Mouse (Mus musculus): ENCODE measurements around the gene Cdk10. TPM values are rescaled to one million over a fixed set of nuclear protein-coding genes. Genes with fewer than 3 reads are reported as not detected.
"Not testable (repeated sequence)": the region's sequence is repeated elsewhere in the genome, so short reads cannot be mapped to it uniquely, and the experiment has no call there.

Cdk10 gene
- polyA plus RNA-seq, 1 experiment: 39.4 TPM

- Histone ChIP-seq H3K9me3 (no peaks in the 10 kb centered on the region), H3K4me1 (peaks cover 3% of the 10 kb centered on the region), H3K4me3 (replicated peaks) (no peak overlapping the region), H3K36me3 (replicated peaks; ENCODE audit: low read length) (peaks cover 84% of the 10 kb centered on the region), H3K27me3 (replicated peaks) (peaks cover 3% of the 10 kb centered on the region)
- no peak for TF ChIP-seq FLI1 (IDR thresholded peaks at IDR 0.05; ENCODE audit: low read length)
- TF ChIP-seq GATA1 (IDR thresholded peaks at IDR 0.05; ENCODE audit: borderline replicate concordance, low read length): no peak
These were observed 19.7 kb downstream of the Cdk10 start for GRCm38 (mm10) chr8:123244382-123244781.

GRCm38 (mm10) chr8:123245543-123245942, 20.9 kb downstream of the Cdk10 start:
- H3K27me3 ChIP-seq (replicated peaks): no peaks in the 10 kb centered on the region
- no peak for TF ChIP-seq GATA1 (IDR thresholded peaks at IDR 0.05; ENCODE audit: borderline replicate concordance, low read length)
- TF ChIP-seq FLI1 (IDR thresholded peaks at IDR 0.05; ENCODE audit: low read length): no peak
- H3K9me3 ChIP-seq: no peaks in the 10 kb centered on the region
- peaks cover 93% of the 10 kb centered on the region for H3K36me3 ChIP-seq (replicated peaks; ENCODE audit: low read length)
- H3K4me1 ChIP-seq: peaks cover 3% of the 10 kb centered on the region
- no peak overlapping the region for H3K4me3 ChIP-seq (replicated peaks)

GRCm38 (mm10) chr8:123247748-123248147, 23.1 kb downstream of the Cdk10 start:
- TF ChIP-seq FLI1 (IDR thresholded peaks at IDR 0.05; ENCODE audit: low read length) (no peak), GATA1 (IDR thresholded peaks at IDR 0.05; ENCODE audit: borderline replicate concordance, low read length) (no peak)
- Histone ChIP-seq H3K4me1 (peaks cover 19% of the 10 kb centered on the region), H3K27me3 (replicated peaks) (no peaks in the 10 kb centered on the region), H3K4me3 (replicated peaks) (no peak overlapping the region), H3K9me3 (no peaks in the 10 kb centered on the region), H3K36me3 (replicated peaks; ENCODE audit: low read length) (peaks cover 94% of the 10 kb centered on the region)

GRCm38 (mm10) chr8:123248596-123248995, 24.0 kb downstream of the Cdk10 start:
- H3K9me3 ChIP-seq: no peaks in the 10 kb centered on the region
- TF ChIP-seq GATA1 (IDR thresholded peaks at IDR 0.05; ENCODE audit: borderline replicate concordance, low read length) (no peak), FLI1 (IDR thresholded peaks at IDR 0.05; ENCODE audit: low read length) (no peak)
- peaks cover 86% of the 10 kb centered on the region for H3K36me3 ChIP-seq (replicated peaks; ENCODE audit: low read length)
- H3K4me1 ChIP-seq: peaks cover 25% of the 10 kb centered on the region
- H3K27me3 ChIP-seq (replicated peaks): no peaks in the 10 kb centered on the region
- no peak overlapping the region for H3K4me3 ChIP-seq (replicated peaks)

- Histone ChIP-seq H3K4me1 (peaks cover 37% of the 10 kb centered on the region), H3K4me3 (replicated peaks) (peak overlapping the region; percentile 46), H3K9me3 (no peaks in the 10 kb centered on the region), H3K27me3 (replicated peaks) (no peaks in the 10 kb centered on the region), H3K36me3 (replicated peaks; ENCODE audit: low read length) (peaks cover 68% of the 10 kb centered on the region)
- TF ChIP-seq FLI1 (IDR thresholded peaks at IDR 0.05; ENCODE audit: low read length) (no peak), GATA1 (IDR thresholded peaks at IDR 0.05; ENCODE audit: borderline replicate concordance, low read length) (no peak)
These were observed 26.3 kb downstream of the Cdk10 start for GRCm38 (mm10) chr8:123250940-123251339.

- peaks cover 68% of the 10 kb centered on the region for H3K36me3 ChIP-seq (replicated peaks; ENCODE audit: low read length)
- H3K27me3 ChIP-seq (replicated peaks): no peaks in the 10 kb centered on the region
- peak overlapping the region; percentile 98 for H3K4me3 ChIP-seq (replicated peaks)
- TF ChIP-seq GATA1 (IDR thresholded peaks at IDR 0.05; ENCODE audit: borderline replicate concordance, low read length): no peak
- no peak for TF ChIP-seq FLI1 (IDR thresholded peaks at IDR 0.05; ENCODE audit: low read length)
- peaks cover 51% of the 10 kb centered on the region for H3K4me1 ChIP-seq
- no peaks in the 10 kb centered on the region for H3K9me3 ChIP-seq
These were observed 28.3 kb downstream of the Cdk10 start for GRCm38 (mm10) chr8:123252925-123253324.

- Histone ChIP-seq H3K4me1 (peaks cover 51% of the 10 kb centered on the region), H3K36me3 (replicated peaks; ENCODE audit: low read length) (peaks cover 68% of the 10 kb centered on the region)
These were observed 28.9 kb downstream of the Cdk10 start for GRCm38 (mm10) chr8:123253451-123254098.

GRCm38 (mm10) chr8:123254099-123254885, 29.6 kb downstream of the Cdk10 start, which contains the start of the genes Zfp276 and Vps9d1:
TSS of gene Zfp276 (plus strand) at chr8:123254195.
TSS of gene Vps9d1 (minus strand) at chr8:123254348.
- TF ChIP-seq GATA1 (IDR thresholded peaks at IDR 0.05; ENCODE audit: borderline replicate concordance, low read length) (no peak), FLI1 (IDR thresholded peaks at IDR 0.05; ENCODE audit: low read length) (no peak)
- Histone ChIP-seq H3K4me3 (replicated peaks) (peak within 1 kb of the TSS; percentile 98), H3K27me3 (replicated peaks) (no peaks in the 10 kb centered on the region), H3K4me1 (peaks cover 51% of the 10 kb centered on the region), H3K9me3 (no peaks in the 10 kb centered on the region), H3K36me3 (replicated peaks; ENCODE audit: low read length) (peaks cover 68% of the 10 kb centered on the region)

More at GRCm38 (mm10) chr8:123253451-123254098, 28.9 kb downstream of the Cdk10 start:
- Histone ChIP-seq H3K4me3 (replicated peaks) (peak overlapping the region; percentile 98), H3K27me3 (replicated peaks) (no peaks in the 10 kb centered on the region), H3K9me3 (no peaks in the 10 kb centered on the region)
- TF ChIP-seq GATA1 (IDR thresholded peaks at IDR 0.05; ENCODE audit: borderline replicate concordance, low read length) (no peak), FLI1 (IDR thresholded peaks at IDR 0.05; ENCODE audit: low read length) (no peak)

GRCm38 (mm10) chr8:123255170-123255569, 30.5 kb downstream of the Cdk10 start:
- peaks cover 68% of the 10 kb centered on the region for H3K36me3 ChIP-seq (replicated peaks; ENCODE audit: low read length)
- H3K4me1 ChIP-seq: peaks cover 51% of the 10 kb centered on the region
- TF ChIP-seq FLI1 (IDR thresholded peaks at IDR 0.05; ENCODE audit: low read length) (no peak), GATA1 (IDR thresholded peaks at IDR 0.05; ENCODE audit: borderline replicate concordance, low read length) (no peak)
- H3K27me3 ChIP-seq (replicated peaks): no peaks in the 10 kb centered on the region
- no peaks in the 10 kb centered on the region for H3K9me3 ChIP-seq
- H3K4me3 ChIP-seq (replicated peaks): peak overlapping the region; percentile 98

GRCm38 (mm10) chr8:123257114-123257513, 32.5 kb downstream of the Cdk10 start:
- H3K4me1 ChIP-seq: peaks cover 39% of the 10 kb centered on the region
- TF ChIP-seq GATA1 (IDR thresholded peaks at IDR 0.05; ENCODE audit: borderline replicate concordance, low read length) (no peak), FLI1 (IDR thresholded peaks at IDR 0.05; ENCODE audit: low read length) (no peak)
- H3K36me3 ChIP-seq (replicated peaks; ENCODE audit: low read length): peaks cover 64% of the 10 kb centered on the region
- no peaks in the 10 kb centered on the region for H3K9me3 ChIP-seq
- no peak overlapping the region for H3K4me3 ChIP-seq (replicated peaks)
- H3K27me3 ChIP-seq (replicated peaks): no peaks in the 10 kb centered on the region

- H3K27me3 ChIP-seq (replicated peaks); H3K4me3 ChIP-seq (replicated peaks); H3K9me3 ChIP-seq: not testable (repeated sequence)
- peaks cover 65% of the 10 kb centered on the region for H3K36me3 ChIP-seq (replicated peaks; ENCODE audit: low read length)
- H3K4me1 ChIP-seq: peaks cover 35% of the 10 kb centered on the region
These were observed 33.0 kb downstream of the Cdk10 start for GRCm38 (mm10) chr8:123257593-123257992.

All from megakaryocyte, embryonic 14.5 days (primary cell).